Mouse (Mus musculus) thymus, postnatal 14 days (tissue): ENCODE measurements at regions not wholly inside any gene's neighbourhood (a gene's known extent, or its start where the extent isn't known, plus 50 kb on each side); places are given as distances from the start of the nearest gene placed in this dataset.

ENCODE experiments used
- DNase-seq: peaks from one replicate; pipeline ENCODE4 v3.0.0; 2021

DNA sequence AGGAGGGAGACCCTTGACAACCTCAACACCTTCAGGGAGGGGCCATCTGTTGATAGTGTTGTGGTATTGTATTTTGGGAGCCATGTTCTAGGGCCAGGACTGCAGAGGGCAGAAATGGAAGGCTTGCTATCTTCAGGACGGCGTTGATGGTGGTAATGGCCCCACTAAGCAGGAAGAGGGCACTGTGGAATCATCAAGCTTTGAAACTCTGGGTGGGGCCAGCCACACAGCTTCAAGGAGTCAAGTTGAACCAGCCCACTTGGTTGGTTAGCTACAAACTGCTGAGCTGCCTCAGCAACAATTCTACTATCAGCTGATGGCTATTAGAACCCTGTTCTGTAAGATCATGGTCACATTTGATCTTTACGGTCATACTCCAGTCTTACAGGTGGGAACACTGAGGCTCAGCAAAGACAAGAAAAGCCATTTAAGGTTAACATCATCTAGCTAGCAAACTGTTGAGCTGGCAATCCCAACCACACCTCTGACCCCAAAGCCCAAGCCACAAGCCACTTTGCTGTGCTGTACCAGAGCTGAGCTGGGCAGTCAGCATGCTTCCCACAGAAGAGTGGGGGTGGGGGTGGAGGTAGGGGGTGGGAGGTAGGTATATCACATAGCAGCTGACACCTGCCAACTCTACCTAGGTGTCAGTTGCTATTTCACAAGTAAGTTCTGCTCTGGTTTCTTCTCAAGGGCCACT is 203.9 kb downstream of the Uaca start:
- peak; percentile 69 for DNase-seq

- DNase-seq = peak; percentile 85
Observed at GRCm38 (mm10) chr9:60999001-60999529, 204.7 kb downstream of the Uaca start.

DNA sequence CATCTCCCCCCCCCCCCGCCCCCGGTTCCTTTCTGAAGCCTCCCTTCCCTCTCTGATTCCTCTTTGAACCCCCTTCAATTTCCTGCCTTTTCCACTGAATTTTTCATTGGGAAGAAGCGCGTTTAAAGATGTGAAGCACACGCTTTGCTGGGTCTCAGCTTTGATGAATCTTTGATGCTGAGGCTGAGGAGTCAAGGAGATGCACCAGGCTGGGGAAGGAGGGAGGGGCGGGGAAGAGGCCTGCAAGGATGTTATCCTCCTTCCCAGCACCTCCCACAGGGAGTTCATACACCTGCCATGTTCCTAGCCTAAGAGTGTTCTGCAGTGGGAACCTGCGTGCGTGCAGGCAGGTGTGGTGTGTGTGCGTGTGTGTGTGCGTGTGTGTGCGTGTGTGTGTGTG is 205.9 kb downstream of the Uaca start:
- no peak for DNase-seq

GRCm38 (mm10) chr9:61002572-61002971 is 208.2 kb downstream of the Uaca start:
- no peak for DNase-seq

- no peak for DNase-seq
Observed at GRCm38 (mm10) chr9:61008446-61008845, 214.1 kb downstream of the Uaca start.

- peak; percentile 43 for DNase-seq
Observed at GRCm38 (mm10) chr9:61011066-61011465, 216.7 kb downstream of the Uaca start.

DNA sequence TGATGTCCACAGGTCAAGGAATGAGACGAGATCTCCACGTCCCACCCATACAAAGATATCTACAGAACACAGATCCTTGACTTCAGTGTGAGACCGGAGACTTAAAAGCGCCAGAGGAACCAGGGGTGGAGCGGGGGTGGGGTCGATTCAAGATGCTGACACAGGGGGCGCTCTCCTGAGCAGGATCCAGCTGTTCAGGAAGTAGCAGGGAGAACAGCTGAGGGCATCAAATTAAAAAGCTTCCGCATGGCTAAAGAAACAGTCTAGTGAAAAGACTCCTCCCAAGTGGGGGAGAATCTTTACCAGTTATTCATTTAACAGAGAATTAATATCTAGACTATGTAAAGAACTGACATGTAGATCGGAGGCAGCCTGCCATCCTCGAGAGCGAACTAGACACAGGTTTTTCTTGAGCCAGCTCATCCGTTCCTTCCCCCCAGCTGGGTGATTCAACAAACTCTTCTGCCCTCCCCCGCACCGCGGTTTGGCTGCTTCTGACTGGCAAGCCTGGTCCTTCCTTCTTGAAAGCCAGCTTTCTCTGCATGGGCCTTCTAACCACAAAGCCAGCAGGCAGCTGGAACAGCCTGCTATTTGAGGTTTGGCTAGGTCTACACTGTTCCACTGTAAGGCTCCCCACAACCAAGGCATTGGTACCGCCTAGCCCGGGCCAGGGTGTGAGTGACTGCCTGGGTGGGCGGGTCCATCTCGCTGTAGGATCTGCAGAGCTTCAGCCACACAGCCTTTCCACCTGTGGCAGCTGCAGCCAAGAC is 218.6 kb downstream of the Uaca start:
- peak; percentile 86 for DNase-seq

DNA sequence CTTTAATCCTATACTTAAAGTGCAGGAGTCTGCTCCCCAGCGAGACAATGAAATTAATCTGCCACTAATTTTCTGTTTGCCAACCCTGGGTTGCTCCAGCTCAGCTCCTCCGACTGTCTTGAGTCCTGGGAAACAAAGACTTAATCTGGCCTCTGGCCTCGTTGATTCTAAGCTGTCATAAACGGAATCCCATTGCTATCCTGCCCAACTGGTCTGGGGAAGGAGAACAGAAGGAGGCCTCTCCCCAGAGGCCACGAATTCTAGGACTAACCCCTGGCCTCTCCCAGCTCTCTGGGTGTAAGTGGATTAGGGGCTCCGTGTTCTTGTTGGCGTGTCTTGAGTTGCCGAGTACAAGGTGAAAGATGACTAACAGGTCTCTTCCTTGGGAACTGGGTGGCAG is 219.8 kb downstream of the Uaca start:
- DNase-seq = no peak

GRCm38 (mm10) chr9:61015374-61015890 is 221.1 kb downstream of the Uaca start:
- DNase-seq = no peak

DNA sequence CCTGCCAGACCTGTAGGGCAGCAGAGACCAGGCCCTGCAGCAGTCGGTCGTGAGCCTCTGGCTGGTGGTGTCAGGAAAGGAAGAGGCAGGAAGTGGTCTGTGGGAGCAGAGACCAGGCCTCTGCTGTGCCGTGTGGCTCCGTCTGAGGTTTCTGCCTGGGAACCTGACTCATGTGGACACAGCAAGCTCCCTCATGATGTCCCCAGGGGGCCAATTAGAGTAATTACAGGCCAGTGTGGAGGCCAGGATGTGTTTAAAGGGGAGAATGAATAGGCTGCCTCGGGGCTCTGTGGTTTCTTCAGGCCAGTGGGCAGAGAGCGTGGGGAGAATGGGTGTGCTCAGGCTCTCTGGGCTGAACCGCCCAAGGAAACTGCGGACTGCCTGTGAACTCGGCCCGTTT is 222.3 kb downstream of the Uaca start:
- peak; percentile 56 for DNase-seq

- DNase-seq = peak; percentile 48
Observed at GRCm38 (mm10) chr9:61019938-61020337, 225.6 kb downstream of the Uaca start.

DNA sequence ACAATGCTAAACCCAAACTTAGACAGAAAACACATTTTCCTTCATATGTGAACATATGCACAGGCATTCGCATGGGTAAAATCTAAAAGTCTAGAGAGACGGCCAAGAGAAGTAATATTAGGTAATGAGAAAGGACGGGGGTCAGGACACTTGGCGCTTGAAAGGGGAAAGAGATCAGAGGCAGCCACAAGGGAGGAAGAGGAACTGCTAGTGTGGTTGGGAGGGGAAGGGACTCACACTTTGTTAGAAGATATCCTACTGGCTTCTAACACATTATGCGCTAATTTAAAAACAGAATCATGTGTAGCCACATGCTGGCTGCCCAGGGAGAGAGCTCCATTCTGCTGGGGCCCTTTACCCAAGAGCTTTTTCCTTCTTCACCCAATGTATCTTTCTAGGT is 227.5 kb downstream of the Uaca start:
- no peak for DNase-seq

DNA sequence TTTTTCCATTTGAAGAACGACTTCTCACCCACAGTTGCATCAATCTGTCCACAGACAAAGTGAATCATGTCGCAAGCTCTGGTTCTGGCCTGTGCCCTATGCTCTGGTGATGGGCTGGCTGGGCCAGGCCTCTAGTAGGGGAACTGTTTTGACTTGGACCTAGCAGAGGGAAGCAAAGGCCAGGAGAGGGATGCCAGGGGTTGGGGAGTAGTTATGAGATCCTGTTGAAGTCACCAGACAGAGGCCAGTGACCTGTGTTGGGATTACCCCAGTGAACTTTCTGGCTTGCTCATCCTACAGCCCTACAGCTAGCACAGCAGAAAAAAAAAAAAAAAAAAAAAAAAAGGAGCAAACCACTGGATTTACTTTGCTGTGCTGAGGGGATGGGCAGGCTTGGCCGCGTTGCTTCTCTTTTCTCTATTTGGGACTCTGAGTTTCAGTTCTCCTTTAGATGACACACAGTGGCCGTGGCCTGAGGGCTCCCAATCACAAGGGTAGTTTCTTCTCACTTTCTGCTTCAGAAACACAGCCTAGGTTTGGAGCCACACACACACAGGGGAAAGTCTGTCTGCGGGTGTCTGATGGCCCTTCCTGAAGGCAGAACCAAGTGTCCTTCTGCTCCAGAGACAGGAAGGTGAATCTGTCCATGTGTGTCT is 228.2 kb downstream of the Uaca start:
- DNase-seq = no peak

- no peak for DNase-seq
Observed at GRCm38 (mm10) chr9:61025341-61025740, 231.0 kb downstream of the Uaca start.

DNA sequence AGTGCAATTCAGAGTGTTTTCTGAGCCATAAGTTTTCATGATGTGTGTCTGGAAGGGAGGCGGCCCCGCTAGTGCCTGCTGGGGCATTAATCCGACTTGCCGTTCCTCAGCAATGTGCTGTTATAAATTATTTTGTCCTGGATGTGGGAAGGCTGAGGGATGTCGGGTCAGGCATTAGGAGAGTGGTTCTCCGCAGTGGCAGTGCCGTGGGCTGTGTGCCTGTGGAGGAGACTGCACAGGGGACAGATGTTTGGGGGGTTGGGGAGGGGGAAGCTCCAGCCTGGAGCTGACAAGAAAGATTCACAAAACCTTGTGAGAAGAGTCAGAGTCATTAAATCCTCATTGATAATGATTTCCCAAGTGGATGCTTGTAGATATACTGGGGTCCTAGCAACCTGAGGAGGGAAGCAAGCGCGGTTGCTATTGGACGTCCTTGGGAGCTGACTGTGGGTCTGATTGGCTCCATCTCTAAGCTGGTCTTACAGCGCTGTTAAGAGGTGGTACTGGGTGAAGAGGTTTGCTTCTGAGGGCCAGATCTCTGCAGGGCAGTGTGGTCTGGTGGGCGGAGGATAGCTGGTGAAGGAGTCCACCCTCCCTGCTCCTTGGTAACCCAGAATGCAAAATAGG is 234.5 kb downstream of the Uaca start:
- DNase-seq = no peak

DNA sequence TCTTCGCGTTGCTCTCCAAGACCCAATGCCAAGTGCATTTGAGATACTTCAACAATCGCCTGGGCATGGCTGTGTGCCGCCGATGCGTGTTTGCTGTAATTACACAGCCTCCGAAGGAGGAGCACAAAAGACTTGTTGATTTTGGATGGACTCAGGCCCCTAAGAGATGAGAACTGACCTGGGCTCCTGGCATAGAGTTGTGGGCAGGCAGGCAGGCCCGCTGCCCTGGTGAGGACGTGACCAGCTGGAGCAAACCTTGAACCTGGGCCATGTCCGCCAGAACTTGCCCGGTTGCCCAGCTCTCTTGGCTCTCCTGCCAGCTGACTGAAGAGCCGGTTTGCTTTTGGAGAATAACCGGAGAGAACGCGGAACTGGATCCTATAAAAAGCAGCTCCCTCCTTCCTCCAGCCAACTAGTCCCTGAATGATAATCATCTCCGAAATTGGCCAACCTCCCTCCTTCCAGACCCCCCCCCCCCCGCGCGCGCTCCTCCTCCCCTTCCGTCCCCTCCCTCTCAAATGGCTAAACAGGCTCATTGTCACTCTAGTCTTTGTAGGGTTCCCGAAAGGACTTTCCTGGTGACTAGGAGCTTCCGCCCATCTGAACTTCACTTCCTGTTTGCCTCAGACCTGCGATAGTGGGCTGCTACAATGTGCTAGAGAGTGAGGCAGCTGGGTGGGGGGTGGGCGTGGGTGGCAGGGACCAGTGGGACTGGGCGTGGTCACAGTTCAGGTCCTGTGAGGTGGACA is 237.5 kb downstream of the Uaca start:
- DNase-seq = no peak

- no peak for DNase-seq
Observed at GRCm38 (mm10) chr9:61032448-61033433, 238.4 kb downstream of the Uaca start.

GRCm38 (mm10) chr9:61033593-61033992 is 239.3 kb downstream of the Uaca start:
- DNase-seq = no peak

- peak; percentile 34 for DNase-seq
Observed at GRCm38 (mm10) chr9:61042063-61042462, 247.7 kb downstream of the Uaca start.

- peak; percentile 27 for DNase-seq
Observed at GRCm38 (mm10) chr9:61044983-61045382, 250.6 kb downstream of the Uaca start.

GRCm38 (mm10) chr9:61046517-61046916 is 252.2 kb downstream of the Uaca start:
- peak; percentile 90 for DNase-seq
